Mouse (Mus musculus) left cerebral cortex, adult 9 months (tissue): ENCODE results near the gene Ston1.

ENCODE experiments used
- DNase-seq, 2 experiments: peaks; one replicate each; pipeline ENCODE4 v3.0.0; 2022; ENCODE audit warnings: low spot score in 2 of 2

The Ston1 gene

GRCm38 (mm10) chr17:88625350-88625749 lies 27.9 kb downstream of the Ston1 start:
- no peak for DNase-seq

GRCm38 (mm10) chr17:88625931-88626330 lies 28.4 kb downstream of the Ston1 start:
- no peak for DNase-seq

- DNase-seq, result no peak
Observed at GRCm38 (mm10) chr17:88626347-88626811, 28.9 kb downstream of the Ston1 start.

- no peak for DNase-seq
Observed at GRCm38 (mm10) chr17:88627150-88627549, 29.7 kb downstream of the Ston1 start.

GRCm38 (mm10) chr17:88628676-88629380 lies 31.3 kb downstream of the Ston1 start:
- DNase-seq, result no peak

GRCm38 (mm10) chr17:88629381-88629759 lies 31.9 kb downstream of the Ston1 start:
- DNase-seq, result no peak

GRCm38 (mm10) chr17:88629931-88630553 lies 32.6 kb downstream of the Ston1 start:
- no peak for DNase-seq

- DNase-seq, result no peak
Observed at GRCm38 (mm10) chr17:88630554-88630948, 33.1 kb downstream of the Ston1 start.

- no peak for DNase-seq
Observed at GRCm38 (mm10) chr17:88632631-88633030, 35.1 kb downstream of the Ston1 start.

- DNase-seq, result no peak
Observed at GRCm38 (mm10) chr17:88636076-88636475, 38.6 kb downstream of the Ston1 start.

- peak in 1 of 2 experiments; percentile 11 for DNase-seq
Observed at GRCm38 (mm10) chr17:88636587-88636986, 39.1 kb downstream of the Ston1 start.

GRCm38 (mm10) chr17:88641012-88641411 lies 43.5 kb downstream of the Ston1 start:
- peak in 1 of 2 experiments; percentile 77 for DNase-seq

GRCm38 (mm10) chr17:88641836-88642235 lies 44.4 kb downstream of the Ston1 start:
- no peak for DNase-seq

- no peak for DNase-seq
Observed at GRCm38 (mm10) chr17:88644876-88645275, 47.4 kb downstream of the Ston1 start.

GRCm38 (mm10) chr17:88645299-88645698 lies 47.8 kb downstream of the Ston1 start:
- no peak for DNase-seq

GRCm38 (mm10) chr17:88647149-88647548 lies 49.7 kb downstream of the Ston1 start:
- DNase-seq, result no peak

- peak in 1 of 2 experiments; percentile 82 for DNase-seq
Observed at GRCm38 (mm10) chr17:88652010-88652409, 54.5 kb downstream of the Ston1 start.

GRCm38 (mm10) chr17:88652702-88653374 lies 55.4 kb downstream of the Ston1 start:
- DNase-seq, result peak; percentile 48 to 90

GRCm38 (mm10) chr17:88653375-88653769 lies 55.9 kb downstream of the Ston1 start:
- DNase-seq, result no peak

GRCm38 (mm10) chr17:88658510-88658909 lies 61.0 kb downstream of the Ston1 start:
- DNase-seq, result no peak

GRCm38 (mm10) chr17:88666076-88666475 lies 68.6 kb downstream of the Ston1 start:
- DNase-seq, result no peak

GRCm38 (mm10) chr17:88668452-88668851 lies 71.0 kb downstream of the Ston1 start, which contains the start of gene Gtf2a1l:
Gene Gtf2a1l, plus strand, starts transcription at chr17:88668660.
- DNase-seq, result peak in 1 of 2 experiments; percentile 54

GRCm38 (mm10) chr17:88669921-88670320 lies 72.4 kb downstream of the Ston1 start:
- no peak for DNase-seq
